Mouse (Mus musculus) embryonic facial prominence, embryonic 10.5 days (tissue): ENCODE results near the gene Igsf11. TPM values are rescaled to one million over a fixed set of nuclear protein-coding genes. Genes with fewer than 3 reads are reported as not detected.
"Not testable (repeated sequence)": the region's sequence is repeated elsewhere in the genome, so short reads cannot be mapped to it uniquely, and the experiment has no call there.

Source experiments
- DNase-seq: peaks from one replicate; pipeline ENCODE4 v3.0.0-alpha.2; 2017; ENCODE audit warnings: low spot score
- H3K27ac ChIP-seq: fragments of 300-500 bp; sonication (generic); replicated peaks from 2 replicates; pipeline ENCODE4 v1.5.1; 2016; ENCODE audit warnings: mild to moderate bottlenecking
- H3K27me3 ChIP-seq: fragments of 300-500 bp; sonication (generic); replicated peaks from 2 replicates; pipeline ENCODE4 v1.6.1; 2016; ENCODE audit warnings: low read depth, mild to moderate bottlenecking; ENCODE audit not compliant: poor library complexity, severe bottlenecking
- H3K36me3 ChIP-seq: fragments of 300-500 bp; sonication (generic); replicated peaks from 2 replicates; pipeline ENCODE4 v1.6.1; 2016; ENCODE audit warnings: mild to moderate bottlenecking, moderate library complexity
- H3K4me1 ChIP-seq: fragments of 300-500 bp; sonication (generic); 2 replicates; pipeline ENCODE4 v1.6.1; 2016
- H3K4me3 ChIP-seq: fragments of 300-500 bp; sonication (generic); 2 replicates; pipeline ENCODE4 v1.5.1; 2016; ENCODE audit warnings: mild to moderate bottlenecking, moderate library complexity
- H3K9me3 ChIP-seq: fragments of 300-500 bp; sonication (generic); 2 replicates; pipeline ENCODE4 v1.6.1; 2016; ENCODE audit warnings: mild to moderate bottlenecking
- WGBS: fragments of 180-500 bp; shearing (Covaris S2); methylation state at CpG from one replicate; pipeline ENCODE4 v1.1.7; 2016; 5-methylcytosine and 5-hydroxymethylcytosine counted together
- polyA plus RNA-seq: library from polyadenylated mRNA; unstranded; fragments of >200 nt; fragmentation: Nextera tagmentation; extraction: Ambion mirVana; gene quantifications from 2 replicates; pipeline ENCODE4 v1.2.1, GENCODE M21; 2016

Gene Igsf11
- polyA plus RNA-seq, 1 experiment from 2014 or later = 0.90 TPM

GRCm38 (mm10) chr16:38962695-38963094, 70.2 kb downstream of the Igsf11 start:
- no peak overlapping the region for H3K4me3 ChIP-seq
- no peaks in the 10 kb centered on the region for H3K36me3 ChIP-seq
- no peaks in the 10 kb centered on the region for H3K9me3 ChIP-seq
- 69% methylated on average over 9 of the region's 9 CpGs for WGBS
- no peak for DNase-seq
- no peak overlapping the region for H3K27ac ChIP-seq
- peaks cover 42% of the 10 kb centered on the region for H3K4me1 ChIP-seq
- H3K27me3 ChIP-seq = no peaks in the 10 kb centered on the region

GRCm38 (mm10) chr16:38967026-38967425, 74.6 kb downstream of the Igsf11 start:
- Histone ChIP-seq H3K9me3 (no peaks in the 10 kb centered on the region), H3K27ac (no peak overlapping the region), H3K27me3 (no peaks in the 10 kb centered on the region), H3K4me1 (peaks cover 26% of the 10 kb centered on the region), H3K36me3 (no peaks in the 10 kb centered on the region), H3K4me3 (no peak overlapping the region)
- WGBS = 68% methylated on average over 10 of the region's 10 CpGs
- no peak for DNase-seq

GRCm38 (mm10) chr16:38976151-38976550, 83.7 kb downstream of the Igsf11 start:
- Histone ChIP-seq H3K36me3 (no peaks in the 10 kb centered on the region), H3K27me3 (no peaks in the 10 kb centered on the region), H3K27ac (no peak overlapping the region), H3K4me3 (no peak overlapping the region), H3K4me1 (peaks cover 21% of the 10 kb centered on the region), H3K9me3 (no peaks in the 10 kb centered on the region)
- no peak for DNase-seq
- WGBS = 85% methylated on average over 13 of the region's 13 CpGs

- Histone ChIP-seq H3K36me3 (no peaks in the 10 kb centered on the region), H3K4me3 (no peak overlapping the region), H3K27me3 (no peaks in the 10 kb centered on the region), H3K4me1 (peaks cover 43% of the 10 kb centered on the region), H3K9me3 (no peaks in the 10 kb centered on the region), H3K27ac (no peak overlapping the region)
- 84% methylated on average over 2 of the region's 2 CpGs for WGBS
- DNase-seq = no peak
Measured at GRCm38 (mm10) chr16:38978546-38978945, 86.1 kb downstream of the Igsf11 start.

GRCm38 (mm10) chr16:38980546-38980945, 88.1 kb downstream of the Igsf11 start:
- no peak for DNase-seq
- H3K4me1 ChIP-seq = peaks cover 49% of the 10 kb centered on the region
- H3K4me3 ChIP-seq = no peak overlapping the region
- no peak overlapping the region for H3K27ac ChIP-seq
- no peaks in the 10 kb centered on the region for H3K9me3 ChIP-seq
- WGBS = 46% methylated on average over 5 of the region's 5 CpGs
- H3K36me3 ChIP-seq = no peaks in the 10 kb centered on the region
- H3K27me3 ChIP-seq = no peaks in the 10 kb centered on the region

GRCm38 (mm10) chr16:38982051-38982450, 89.6 kb downstream of the Igsf11 start:
- no peaks in the 10 kb centered on the region for H3K9me3 ChIP-seq
- WGBS = under 1% methylated on average over 5 of the region's 5 CpGs
- peaks cover 46% of the 10 kb centered on the region for H3K4me1 ChIP-seq
- H3K36me3 ChIP-seq = no peaks in the 10 kb centered on the region
- no peak overlapping the region for H3K4me3 ChIP-seq
- no peak overlapping the region for H3K27ac ChIP-seq
- DNase-seq = peak; percentile 60
- no peaks in the 10 kb centered on the region for H3K27me3 ChIP-seq

- no peak for DNase-seq
- Histone ChIP-seq H3K36me3 (no peaks in the 10 kb centered on the region), H3K27ac (no peak overlapping the region; the same call in 1 of the 2 replicates), H3K9me3 (no peaks in the 10 kb centered on the region), H3K4me1 (peaks cover 46% of the 10 kb centered on the region), H3K27me3 (no peaks in the 10 kb centered on the region), H3K4me3 (no peak overlapping the region)
- 15% methylated on average over 12 of the region's 12 CpGs for WGBS
Measured at GRCm38 (mm10) chr16:38982508-38983236, 90.2 kb downstream of the Igsf11 start.

GRCm38 (mm10) chr16:38983850-38984249, 91.4 kb downstream of the Igsf11 start:
- not testable (repeated sequence) for DNase-seq, H3K27me3 ChIP-seq, H3K4me3 ChIP-seq, H3K9me3 ChIP-seq, H3K36me3 ChIP-seq, H3K27ac ChIP-seq
- WGBS = 66% methylated on average over 3 of the region's 3 CpGs
- peaks cover 46% of the 10 kb centered on the region for H3K4me1 ChIP-seq

- H3K27ac ChIP-seq = no peak overlapping the region
- H3K9me3 ChIP-seq = no peaks in the 10 kb centered on the region
- H3K4me3 ChIP-seq = no peak overlapping the region
- no peaks in the 10 kb centered on the region for H3K27me3 ChIP-seq
- H3K4me1 ChIP-seq = peaks cover 45% of the 10 kb centered on the region
- WGBS = 62% methylated on average over 3 of the region's 3 CpGs
- no peak for DNase-seq
- H3K36me3 ChIP-seq = no peaks in the 10 kb centered on the region
Measured at GRCm38 (mm10) chr16:38985411-38985810, 92.9 kb downstream of the Igsf11 start.

GRCm38 (mm10) chr16:38986410-38986809, 93.9 kb downstream of the Igsf11 start:
- no peaks in the 10 kb centered on the region for H3K9me3 ChIP-seq
- H3K4me1 ChIP-seq = peaks cover 35% of the 10 kb centered on the region
- no peak overlapping the region for H3K4me3 ChIP-seq
- no peak overlapping the region for H3K27ac ChIP-seq
- no peaks in the 10 kb centered on the region for H3K27me3 ChIP-seq
- 55% methylated on average over 2 of the region's 2 CpGs for WGBS
- H3K36me3 ChIP-seq = no peaks in the 10 kb centered on the region
- DNase-seq = no peak

- Histone ChIP-seq H3K27me3 (no peaks in the 10 kb centered on the region), H3K27ac (no peak overlapping the region), H3K4me3 (no peak overlapping the region), H3K4me1 (no peaks in the 10 kb centered on the region), H3K36me3 (no peaks in the 10 kb centered on the region), H3K9me3 (no peaks in the 10 kb centered on the region)
- no peak for DNase-seq
- 90% methylated on average over 7 of the region's 7 CpGs for WGBS
Measured at GRCm38 (mm10) chr16:38993711-38994110, 101.2 kb downstream of the Igsf11 start.

GRCm38 (mm10) chr16:38998496-38999258, 106.2 kb downstream of the Igsf11 start:
- 77% methylated on average over 6 of the region's 6 CpGs for WGBS
- DNase-seq = no peak

GRCm38 (mm10) chr16:38999298-38999697, 106.8 kb downstream of the Igsf11 start:
- Histone ChIP-seq H3K36me3 (no peaks in the 10 kb centered on the region), H3K27ac (no peak overlapping the region), H3K4me1 (no peaks in the 10 kb centered on the region), H3K27me3 (no peaks in the 10 kb centered on the region), H3K9me3 (no peaks in the 10 kb centered on the region), H3K4me3 (no peak overlapping the region)
- DNase-seq = no peak

More at GRCm38 (mm10) chr16:38998496-38999258, 106.2 kb downstream of the Igsf11 start:
- H3K27me3 ChIP-seq = no peaks in the 10 kb centered on the region
- no peaks in the 10 kb centered on the region for H3K36me3 ChIP-seq
- H3K4me3 ChIP-seq = no peak overlapping the region
- H3K4me1 ChIP-seq = no peaks in the 10 kb centered on the region
- no peak overlapping the region for H3K27ac ChIP-seq
- no peaks in the 10 kb centered on the region for H3K9me3 ChIP-seq
